Mouse (Mus musculus) layer of hippocampus, postnatal 10 days (tissue): ENCODE data around the gene Fgfr2. TPM values are rescaled to one million over a fixed set of nuclear protein-coding genes. Genes with fewer than 3 reads are reported as not detected.
A peak's percentile ranks its signal among the peaks of the same experiment; 100 is the strongest.
"Not testable (repeated sequence)": the region's sequence is repeated elsewhere in the genome, so short reads cannot be mapped to it uniquely, and the experiment has no call there.

Source experiments
- DNase-seq, 2 experiments: peaks; one replicate each; pipeline ENCODE4 v3.0.0; 2021; ENCODE audit warnings: low spot score in 2 of 2
- total RNA-seq, 2 experiments: library from RNA; stranded (reverse); gene quantifications; 2 replicates each; pipeline ENCODE4 v1.2.3; 2021

Fgfr2 gene
- total RNA-seq, 2 experiments from 2014 or later, result 35.6 to 48.3 TPM

DNA sequence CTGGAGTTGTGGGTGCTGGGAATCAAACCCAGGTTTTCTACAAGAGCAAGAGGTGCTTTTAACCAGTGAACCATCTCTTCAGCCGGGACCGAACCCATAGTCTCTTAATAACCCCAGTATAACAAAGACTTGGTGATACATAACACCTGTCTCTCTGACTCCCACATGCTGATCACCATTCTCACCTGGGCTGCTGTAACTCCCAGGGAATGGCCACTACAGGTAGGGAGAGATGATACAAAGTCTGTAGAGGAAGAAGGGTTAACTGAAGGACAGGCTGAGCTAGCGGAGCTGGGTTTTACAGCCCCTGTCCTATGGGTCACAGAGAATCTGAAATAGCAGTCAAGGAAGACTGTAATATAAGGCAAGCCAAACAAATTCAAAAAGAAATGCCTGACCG, 2580.0 kb downstream of the Fgfr2 start:
- DNase-seq, result no peak

GRCm38 (mm10) chr7:130540176-130540575, 2583.0 kb downstream of the Fgfr2 start:
- no peak for DNase-seq

DNA sequence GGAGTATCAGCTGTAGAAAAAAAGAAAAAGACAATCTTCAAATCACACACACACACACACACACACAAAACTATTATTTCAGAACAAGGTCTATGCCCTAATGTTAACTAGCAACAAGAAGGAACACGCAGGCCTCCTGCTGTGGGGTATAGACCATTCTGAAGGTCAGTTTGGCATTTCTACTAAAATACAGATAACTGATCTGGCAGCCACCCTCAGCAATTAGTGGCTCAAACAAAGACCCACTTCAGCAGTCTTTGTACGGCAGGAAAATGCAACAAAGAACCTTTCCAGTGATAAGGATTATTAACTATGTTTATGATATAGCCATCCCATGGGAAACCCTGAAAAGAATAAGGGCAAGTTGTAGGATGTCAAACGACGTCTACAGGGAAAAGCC, 2586.1 kb downstream of the Fgfr2 start:
- DNase-seq, result no peak

GRCm38 (mm10) chr7:130535174-130535573, 2588.0 kb downstream of the Fgfr2 start:
- no peak for DNase-seq

DNA sequence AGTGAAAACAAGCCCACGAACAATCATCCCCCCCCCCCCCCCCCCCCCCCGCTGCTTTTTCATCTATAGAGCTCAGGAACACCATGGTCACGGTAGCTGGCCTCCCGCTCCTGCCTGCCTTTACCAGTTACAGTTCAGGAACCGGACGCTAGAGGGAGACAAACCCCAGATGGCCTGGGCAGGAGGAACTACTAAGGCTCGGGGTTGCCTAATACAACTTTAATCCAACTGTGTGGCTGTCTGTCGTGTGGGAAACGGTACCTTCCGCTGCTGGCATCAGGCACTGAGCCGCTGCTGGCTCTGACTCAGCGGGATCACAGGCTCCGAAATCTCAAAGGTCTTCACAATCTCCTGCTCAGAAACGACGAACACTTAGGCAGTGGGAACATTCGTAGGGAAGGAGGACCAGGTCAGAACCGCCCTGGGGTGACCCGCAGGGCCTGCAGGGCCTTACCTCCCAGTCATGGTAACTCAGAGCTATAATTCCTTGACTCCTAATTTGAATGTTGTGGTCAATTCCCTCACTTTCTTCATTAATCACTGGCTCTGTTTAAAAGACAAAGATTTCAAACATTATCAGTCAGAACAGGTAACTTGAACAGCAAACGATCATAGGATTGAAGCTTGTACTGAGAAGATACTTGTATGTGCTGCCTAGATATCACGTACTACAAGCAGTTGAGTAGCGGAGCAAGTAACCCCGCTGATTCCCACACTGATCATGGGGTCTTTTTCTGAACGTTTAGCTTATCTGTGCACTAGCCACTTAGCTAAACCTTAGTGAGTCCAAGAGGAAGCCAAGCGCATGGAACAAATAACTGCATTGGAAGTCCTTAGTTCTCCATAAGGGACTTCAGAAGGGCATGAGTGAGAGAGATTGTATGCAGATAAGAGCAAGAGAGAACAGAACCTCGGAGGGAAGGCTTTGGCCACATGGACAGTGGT, 2589.6 kb downstream of the Fgfr2 start:
- DNase-seq, result peak; percentile 96 to 97

DNA sequence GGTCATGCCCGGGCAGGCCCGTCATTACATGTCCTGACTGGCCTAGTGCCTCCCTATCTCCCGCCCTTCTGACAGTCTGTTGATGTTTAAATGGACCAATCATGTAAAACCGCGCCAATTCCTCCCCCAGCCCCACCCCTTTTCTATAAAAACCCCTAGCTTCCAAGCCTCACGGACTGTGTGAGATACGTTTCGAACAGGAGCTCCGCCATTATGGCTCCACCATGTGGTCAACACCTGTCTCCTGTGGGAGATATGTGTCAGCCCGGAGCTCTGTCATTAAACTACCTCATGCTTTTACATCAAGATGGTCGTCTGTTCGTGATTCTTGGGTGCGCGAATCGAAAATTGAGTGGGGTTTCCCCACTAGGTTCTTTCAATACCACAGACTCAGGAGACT, 2592.0 kb downstream of the Fgfr2 start:
- DNase-seq, result not testable (repeated sequence)

DNA sequence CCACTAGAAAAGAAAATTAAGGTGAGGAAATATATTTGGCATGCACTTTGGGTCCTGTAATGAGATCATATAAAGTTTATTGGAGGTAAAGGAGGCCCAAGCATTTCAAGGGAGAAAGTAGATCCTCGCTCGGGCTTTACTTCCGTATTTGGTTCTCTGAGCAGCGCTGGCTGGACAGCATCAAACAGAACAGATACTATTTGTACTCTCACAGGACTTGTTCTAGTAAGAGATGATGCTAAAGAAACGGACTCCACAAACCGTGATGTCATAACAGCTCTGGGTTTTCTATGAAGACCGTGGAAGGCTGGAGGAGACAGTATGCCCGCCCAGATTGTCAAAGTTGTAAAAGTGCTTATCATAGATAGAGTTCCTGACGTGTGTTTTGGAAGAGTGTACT, 2595.8 kb downstream of the Fgfr2 start:
- no peak for DNase-seq

DNA sequence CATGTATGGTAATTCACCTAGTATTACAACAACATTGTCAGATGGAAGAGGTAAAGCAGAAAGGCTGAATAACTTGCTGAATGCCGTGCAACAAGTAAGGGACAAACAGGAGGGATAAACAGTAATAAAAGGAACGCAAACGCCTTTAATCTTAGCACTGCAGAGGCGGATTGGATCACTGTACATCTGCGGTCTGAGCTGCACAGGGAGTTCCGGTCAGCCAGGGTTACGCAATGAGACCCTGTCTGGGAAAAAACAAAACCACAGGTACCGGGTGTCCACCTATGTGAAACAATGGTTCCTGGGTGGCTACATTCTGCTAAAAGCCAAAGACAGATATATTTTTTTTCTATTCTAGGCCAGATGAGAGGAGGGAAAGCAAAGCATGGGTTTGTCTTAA, 2599.7 kb downstream of the Fgfr2 start:
- no peak for DNase-seq

GRCm38 (mm10) chr7:130520812-130521422, 2602.2 kb downstream of the Fgfr2 start:
- no peak for DNase-seq

- DNase-seq, result no peak
Observed at GRCm38 (mm10) chr7:130520049-130520425, 2603.1 kb downstream of the Fgfr2 start, which contains the start of gene Ate1. TSS of gene Ate1 (minus strand) at chr7:130520369.

DNA sequence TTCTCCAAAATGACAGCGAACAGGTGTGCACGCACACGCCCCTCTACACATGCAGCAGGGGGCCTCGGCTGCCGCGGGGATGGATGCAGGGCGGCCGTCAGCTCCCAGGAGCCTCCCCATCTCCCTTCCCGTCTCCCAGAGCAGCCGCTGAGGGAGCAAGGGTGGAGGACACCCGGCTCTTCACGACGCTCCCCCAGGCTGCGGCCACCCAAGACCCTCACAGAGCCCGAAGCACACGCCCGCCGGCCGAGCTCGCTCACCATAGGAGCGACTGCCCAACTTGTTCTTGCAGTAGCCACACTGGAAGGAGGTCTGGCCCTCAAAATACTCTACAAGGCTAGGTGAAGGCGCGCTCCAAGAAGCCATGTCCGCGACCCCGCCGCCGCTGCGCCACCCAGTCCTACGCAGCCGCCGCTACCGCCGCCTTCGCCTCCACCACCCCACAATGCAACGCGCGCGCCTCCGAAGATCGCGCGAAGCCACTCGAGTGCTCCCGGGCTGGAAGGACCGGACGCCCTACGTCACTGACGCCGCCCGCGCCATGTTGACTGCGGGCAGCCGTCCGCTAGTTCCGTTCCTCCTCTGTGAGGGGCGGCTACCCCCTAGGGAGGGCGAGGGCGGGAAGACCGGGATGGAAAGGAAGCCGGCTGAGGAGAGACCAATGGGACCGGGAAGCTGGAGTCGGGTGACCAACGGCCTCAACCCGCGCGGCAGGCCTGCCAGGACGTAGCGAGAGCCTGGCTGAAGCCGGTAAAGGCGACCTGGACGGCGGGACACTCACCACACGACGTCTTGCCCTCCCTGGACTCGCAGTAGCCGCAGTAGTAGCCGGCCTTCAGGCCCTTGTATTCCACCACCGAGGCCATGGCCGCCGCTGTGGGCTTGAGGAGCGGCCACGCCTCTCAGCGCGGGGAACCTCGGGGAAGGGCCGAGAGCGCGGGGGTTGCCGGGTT, 2603.8 kb downstream of the Fgfr2 start:
- peak; percentile 98 to 99 for DNase-seq

DNA sequence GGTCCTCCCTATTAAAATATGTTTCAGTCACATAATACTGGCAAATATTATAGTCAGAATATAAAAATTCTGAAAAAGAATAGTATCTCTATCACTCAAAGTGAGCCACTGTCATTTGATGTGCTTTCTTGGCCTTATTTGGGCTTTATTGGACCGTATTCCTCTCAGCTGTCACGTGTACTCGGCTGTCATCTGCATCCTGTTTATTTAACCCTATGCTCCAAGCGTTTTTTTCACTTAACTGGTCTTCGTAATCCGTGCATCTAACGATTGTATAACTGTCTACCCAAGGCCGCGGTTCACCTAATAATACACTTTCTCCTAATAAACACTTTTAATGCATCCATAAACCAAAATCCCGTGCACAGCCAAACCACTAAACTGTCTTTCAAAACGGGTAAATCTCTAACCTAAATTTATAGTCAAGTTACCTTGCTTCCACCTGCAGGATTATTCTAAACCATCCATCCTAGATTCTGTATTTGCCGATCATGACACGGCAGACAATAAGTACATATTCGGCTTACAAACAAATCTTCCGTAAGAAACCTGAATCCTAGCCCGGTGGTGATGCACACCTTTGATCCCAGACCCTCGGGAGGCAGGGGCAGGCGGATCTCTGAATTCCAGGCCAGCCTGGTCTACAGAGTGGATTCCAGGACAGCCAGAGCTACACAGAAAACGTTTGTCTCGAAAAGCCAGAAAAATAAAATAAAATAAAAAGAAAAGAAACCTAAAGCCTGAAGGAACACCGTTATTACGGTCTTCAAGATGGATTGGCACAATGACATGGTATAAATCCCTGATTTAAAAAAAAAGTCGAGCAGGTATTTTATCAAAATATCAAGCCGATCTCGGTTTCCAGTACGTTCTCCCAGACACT, 2604.7 kb downstream of the Fgfr2 start:
- peak in 1 of 2 experiments; percentile 23 for DNase-seq

GRCm38 (mm10) chr7:130510243-130510642, 2612.9 kb downstream of the Fgfr2 start:
- no peak for DNase-seq

GRCm38 (mm10) chr7:130503006-130503405, 2620.1 kb downstream of the Fgfr2 start:
- no peak for DNase-seq

- no peak for DNase-seq
Observed at GRCm38 (mm10) chr7:130501499-130501898, 2621.7 kb downstream of the Fgfr2 start.

DNA sequence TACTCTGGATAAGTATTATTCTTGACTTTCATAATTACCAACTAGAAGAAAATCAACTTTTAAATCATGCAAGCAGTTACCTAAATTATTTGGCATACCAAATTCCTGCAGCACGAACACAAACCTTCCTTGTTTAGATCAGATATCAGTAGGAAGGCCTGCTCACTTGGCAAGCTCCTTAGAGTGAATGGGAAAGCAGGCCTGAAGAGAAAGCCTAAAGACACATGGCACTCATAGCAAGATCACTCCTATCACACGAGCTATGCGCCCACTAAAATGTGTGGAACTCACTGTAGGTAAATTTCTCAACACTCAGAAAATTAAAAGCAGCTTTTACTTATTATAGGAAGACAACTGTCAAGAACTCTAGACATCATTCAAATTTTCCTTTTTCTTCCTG, 2629.8 kb downstream of the Fgfr2 start:
- DNase-seq, result no peak

- no peak for DNase-seq
Observed at GRCm38 (mm10) chr7:130492026-130492425, 2631.1 kb downstream of the Fgfr2 start.

GRCm38 (mm10) chr7:130479003-130479402, 2644.1 kb downstream of the Fgfr2 start:
- DNase-seq, result not testable (repeated sequence)

DNA sequence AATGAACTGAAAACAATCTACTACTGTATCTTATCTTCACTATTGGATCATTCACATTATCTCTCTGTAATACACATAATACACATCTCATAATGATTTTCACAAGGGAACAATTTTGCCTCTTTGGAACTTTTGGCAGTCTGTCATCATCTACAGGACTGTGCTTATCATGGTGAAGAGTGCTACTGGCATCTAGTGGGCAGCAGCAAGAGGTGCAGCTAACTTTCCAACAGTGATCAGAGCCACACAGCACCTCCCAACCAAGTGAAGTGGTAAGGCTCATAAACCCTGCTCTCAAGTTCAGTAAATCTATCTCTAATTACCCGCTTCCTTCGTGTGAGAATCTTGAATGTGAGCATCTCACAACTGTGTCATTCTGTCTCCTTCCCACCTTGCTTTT, 2647.2 kb downstream of the Fgfr2 start:
- peak; percentile 57 to 73 for DNase-seq

DNA sequence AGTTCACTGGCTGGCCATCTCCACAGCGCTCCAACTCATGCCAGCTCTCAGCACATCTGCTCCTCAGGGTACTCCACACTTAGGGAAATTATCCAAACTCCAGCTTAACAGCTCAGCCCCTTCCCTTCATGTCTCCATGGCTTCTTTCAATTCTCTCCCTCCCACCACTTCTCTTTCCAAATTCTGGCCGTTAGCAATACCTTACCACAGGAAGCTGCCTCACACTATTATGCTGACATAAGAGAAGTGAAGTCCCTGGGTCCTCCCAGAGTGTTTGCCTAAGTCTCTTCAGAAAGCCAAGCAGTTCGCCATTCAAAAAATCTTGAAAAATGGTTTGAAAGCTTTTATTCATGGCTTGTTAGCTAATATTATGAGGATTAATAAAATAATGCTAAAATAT, 2649.3 kb downstream of the Fgfr2 start:
- no peak for DNase-seq
